Mouse (Mus musculus): Measurements from ENCODE around the gene Higd1c. TPM values are rescaled to one million over a fixed set of nuclear protein-coding genes. Genes with fewer than 3 reads are reported as not detected.

The Higd1c gene
- polyA plus RNA-seq, 1 experiment, result not detected

- DNase-seq, result no peak
- H3K4me3 ChIP-seq (replicated peaks; ENCODE audit: insufficient read depth, low read depth, low read length), result no peak overlapping the region
- no peaks in the 10 kb centered on the region for H3K27me3 ChIP-seq (ENCODE audit: control insufficient read depth, insufficient read depth, low read length)
- no peak overlapping the region for H3K27ac ChIP-seq (ENCODE audit: insufficient read depth, low read length)
- no peaks in the 10 kb centered on the region for H3K4me1 ChIP-seq (ENCODE audit: control insufficient read depth, insufficient read depth, low read length)
- 84% methylated on average over 11 of the region's 11 CpGs for WGBS
- TF ChIP-seq POLR2A (IDR thresholded peaks at IDR 0.05; ENCODE audit: borderline replicate concordance, insufficient read depth, low read length), result no peak
- no peak for TF ChIP-seq CTCF (IDR thresholded peaks at IDR 0.05; ENCODE audit: borderline replicate concordance, insufficient read depth, low read depth, low read length)
Measured at GRCm38 (mm10) chr15:100393016-100393415, 28.7 kb downstream of the Higd1c start.

GRCm38 (mm10) chr15:100395561-100395960, 31.2 kb downstream of the Higd1c start:
- no peak overlapping the region for H3K4me3 ChIP-seq (replicated peaks; ENCODE audit: insufficient read depth, low read depth, low read length)
- WGBS, result 98% methylated on average over 3 of the region's 3 CpGs
- TF ChIP-seq CTCF (IDR thresholded peaks at IDR 0.05; ENCODE audit: borderline replicate concordance, insufficient read depth, low read depth, low read length) (no peak), POLR2A (IDR thresholded peaks at IDR 0.05; ENCODE audit: borderline replicate concordance, insufficient read depth, low read length) (no peak)

GRCm38 (mm10) chr15:100400592-100401250, 36.4 kb downstream of the Higd1c start:
- no peak overlapping the region for H3K27ac ChIP-seq (ENCODE audit: insufficient read depth, low read length)
- H3K4me1 ChIP-seq (ENCODE audit: control insufficient read depth, insufficient read depth, low read length), result no peaks in the 10 kb centered on the region
- H3K27me3 ChIP-seq (ENCODE audit: control insufficient read depth, insufficient read depth, low read length), result no peaks in the 10 kb centered on the region
- no peak for DNase-seq
- no peak overlapping the region for H3K4me3 ChIP-seq (replicated peaks; ENCODE audit: insufficient read depth, low read depth, low read length)
- 78% methylated on average over 16 of the region's 16 CpGs for WGBS
- TF ChIP-seq CTCF (IDR thresholded peaks at IDR 0.05; ENCODE audit: borderline replicate concordance, insufficient read depth, low read depth, low read length), result no peak
- no peak for TF ChIP-seq POLR2A (IDR thresholded peaks at IDR 0.05; ENCODE audit: borderline replicate concordance, insufficient read depth, low read length)

More at GRCm38 (mm10) chr15:100395561-100395960, 31.2 kb downstream of the Higd1c start:
- Histone ChIP-seq H3K27me3 (ENCODE audit: control insufficient read depth, insufficient read depth, low read length) (no peaks in the 10 kb centered on the region), H3K27ac (ENCODE audit: insufficient read depth, low read length) (no peak overlapping the region), H3K4me1 (ENCODE audit: control insufficient read depth, insufficient read depth, low read length) (no peaks in the 10 kb centered on the region)
- no peak for DNase-seq

GRCm38 (mm10) chr15:100401811-100402210, 37.5 kb downstream of the Higd1c start:
- H3K27ac ChIP-seq (ENCODE audit: insufficient read depth, low read length), result no peak overlapping the region
- no peak for DNase-seq
- TF ChIP-seq CTCF (IDR thresholded peaks at IDR 0.05; ENCODE audit: borderline replicate concordance, insufficient read depth, low read depth, low read length), result no peak
- no peak for TF ChIP-seq POLR2A (IDR thresholded peaks at IDR 0.05; ENCODE audit: borderline replicate concordance, insufficient read depth, low read length)
- H3K27me3 ChIP-seq (ENCODE audit: control insufficient read depth, insufficient read depth, low read length), result no peaks in the 10 kb centered on the region
- no peak overlapping the region for H3K4me3 ChIP-seq (replicated peaks; ENCODE audit: insufficient read depth, low read depth, low read length)
- H3K4me1 ChIP-seq (ENCODE audit: control insufficient read depth, insufficient read depth, low read length), result no peaks in the 10 kb centered on the region
- WGBS, result 84% methylated on average over 4 of the region's 4 CpGs

- no peak overlapping the region for H3K4me3 ChIP-seq (replicated peaks; ENCODE audit: insufficient read depth, low read depth, low read length)
- no peaks in the 10 kb centered on the region for H3K4me1 ChIP-seq (ENCODE audit: control insufficient read depth, insufficient read depth, low read length)
- no peak overlapping the region for H3K27ac ChIP-seq (ENCODE audit: insufficient read depth, low read length)
- TF ChIP-seq POLR2A (IDR thresholded peaks at IDR 0.05; ENCODE audit: borderline replicate concordance, insufficient read depth, low read length), result no peak
- no peak for TF ChIP-seq CTCF (IDR thresholded peaks at IDR 0.05; ENCODE audit: borderline replicate concordance, insufficient read depth, low read depth, low read length)
- DNase-seq, result no peak
- H3K27me3 ChIP-seq (ENCODE audit: control insufficient read depth, insufficient read depth, low read length), result no peaks in the 10 kb centered on the region
- WGBS, result 90% methylated on average over 14 of the region's 14 CpGs
Measured at GRCm38 (mm10) chr15:100402347-100402746, 38.0 kb downstream of the Higd1c start.

- Histone ChIP-seq H3K27ac (ENCODE audit: insufficient read depth, low read length) (no peak overlapping the region), H3K4me1 (ENCODE audit: control insufficient read depth, insufficient read depth, low read length) (no peaks in the 10 kb centered on the region), H3K27me3 (ENCODE audit: control insufficient read depth, insufficient read depth, low read length) (no peaks in the 10 kb centered on the region), H3K4me3 (replicated peaks; ENCODE audit: insufficient read depth, low read depth, low read length) (no peak overlapping the region)
- 61% methylated on average over 4 of the region's 4 CpGs for WGBS
- no peak for DNase-seq
- TF ChIP-seq CTCF (IDR thresholded peaks at IDR 0.05; ENCODE audit: borderline replicate concordance, insufficient read depth, low read depth, low read length) (no peak), POLR2A (IDR thresholded peaks at IDR 0.05; ENCODE audit: borderline replicate concordance, insufficient read depth, low read length) (no peak)
Measured at GRCm38 (mm10) chr15:100402798-100403197, 38.5 kb downstream of the Higd1c start.

- H3K27ac ChIP-seq (ENCODE audit: insufficient read depth, low read length), result no peak overlapping the region
- TF ChIP-seq CTCF (IDR thresholded peaks at IDR 0.05; ENCODE audit: borderline replicate concordance, insufficient read depth, low read depth, low read length) (no peak), POLR2A (IDR thresholded peaks at IDR 0.05; ENCODE audit: borderline replicate concordance, insufficient read depth, low read length) (no peak)
- no peak overlapping the region for H3K4me3 ChIP-seq (replicated peaks; ENCODE audit: insufficient read depth, low read depth, low read length)
- no peaks in the 10 kb centered on the region for H3K27me3 ChIP-seq (ENCODE audit: control insufficient read depth, insufficient read depth, low read length)
- H3K4me1 ChIP-seq (ENCODE audit: control insufficient read depth, insufficient read depth, low read length), result no peaks in the 10 kb centered on the region
- WGBS, result 93% methylated on average over 16 of the region's 16 CpGs
- no peak for DNase-seq
Measured at GRCm38 (mm10) chr15:100403318-100404000, 39.1 kb downstream of the Higd1c start.

- Histone ChIP-seq H3K27me3 (ENCODE audit: control insufficient read depth, insufficient read depth, low read length) (no peaks in the 10 kb centered on the region), H3K4me3 (replicated peaks; ENCODE audit: insufficient read depth, low read depth, low read length) (no peak overlapping the region), H3K4me1 (ENCODE audit: control insufficient read depth, insufficient read depth, low read length) (no peaks in the 10 kb centered on the region), H3K27ac (ENCODE audit: insufficient read depth, low read length) (no peak overlapping the region)
- no peak for DNase-seq
- TF ChIP-seq POLR2A (IDR thresholded peaks at IDR 0.05; ENCODE audit: borderline replicate concordance, insufficient read depth, low read length) (no peak), CTCF (IDR thresholded peaks at IDR 0.05; ENCODE audit: borderline replicate concordance, insufficient read depth, low read depth, low read length) (no peak)
- 87% methylated on average over 5 of the region's 5 CpGs for WGBS
Measured at GRCm38 (mm10) chr15:100406088-100406487, 41.7 kb downstream of the Higd1c start.

All from cerebellum, adult 2 months (tissue).